Mouse (Mus musculus) brain, embryonic 14.5 days (tissue): ENCODE results near the gene Hnrnpc.

Source experiments
- CTCF ChIP-seq: fragments of 200-500 bp; IDR thresholded peaks from 2 replicates; pipeline ENCODE4 v1.5.1; 2012; ENCODE audit warnings: inconsistent platforms, mild to moderate bottlenecking, moderate library complexity, borderline replicate concordance; ENCODE audit not compliant: insufficient read depth, insufficient read length; ENCODE audit errors: extremely low read depth
- POLR2A ChIP-seq: fragments of 200-500 bp; IDR thresholded peaks from 2 replicates; pipeline ENCODE4 v1.6.1; 2012; ENCODE audit warnings: mild to moderate bottlenecking, inconsistent platforms, borderline replicate concordance; ENCODE audit not compliant: poor library complexity, insufficient read depth, insufficient read length, severe bottlenecking; ENCODE audit errors: extremely low read depth

- no peak for TF ChIP-seq CTCF
- no peak for TF ChIP-seq POLR2A
These were observed 37.8 kb upstream of the Hnrnpc start for GRCm38 (mm10) chr14:52141445-52142127.
